Mouse (Mus musculus): ENCODE results near the gene Smarcc1.
"Not testable (repeated sequence)": the region's sequence is repeated elsewhere in the genome, so short reads cannot be mapped to it uniquely, and the experiment has no call there.

Smarcc1 gene

DNA sequence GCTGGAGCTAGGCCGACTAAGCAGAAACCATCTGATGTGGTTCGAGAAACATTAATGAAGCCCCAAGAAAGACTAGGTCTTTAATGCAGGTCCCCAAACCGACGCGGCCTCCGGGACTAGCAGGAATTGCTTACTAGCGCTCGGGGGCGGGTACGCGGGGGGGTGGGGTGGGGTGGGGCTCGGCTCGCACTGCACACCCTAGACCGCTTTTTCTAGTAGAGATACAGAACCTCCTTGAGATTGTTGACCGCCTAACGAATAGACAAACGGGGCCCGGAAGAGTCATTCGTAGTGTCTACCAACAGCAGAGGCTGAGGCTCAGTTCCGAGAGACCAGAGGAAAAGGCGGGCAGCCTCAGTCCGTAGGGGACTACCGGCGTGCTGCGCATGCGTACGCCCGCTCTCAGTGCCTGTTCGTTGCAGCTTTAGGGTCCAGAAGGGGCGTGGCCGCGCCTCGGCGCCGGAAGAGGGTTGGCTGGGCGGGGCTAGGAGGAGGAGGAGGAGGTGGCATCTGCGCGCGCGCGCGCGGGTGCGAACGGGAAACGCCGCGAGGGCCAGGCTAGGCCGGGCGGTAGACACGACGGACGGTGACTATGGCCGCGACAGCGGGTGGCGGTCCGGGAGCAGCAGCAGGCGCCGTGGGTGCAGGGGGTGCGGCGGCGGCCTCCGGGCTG is 14.2 kb downstream of the Smarcc1 start:
- DNase-seq (ENCODE audit: low spot score in 2 of 2) = peak; percentile 97 to 99

- no peak for DNase-seq (ENCODE audit: low spot score in 2 of 2)
Measured at GRCm38 (mm10) chr9:110132201-110132605, 14.7 kb downstream of the Smarcc1 start.

DNA sequence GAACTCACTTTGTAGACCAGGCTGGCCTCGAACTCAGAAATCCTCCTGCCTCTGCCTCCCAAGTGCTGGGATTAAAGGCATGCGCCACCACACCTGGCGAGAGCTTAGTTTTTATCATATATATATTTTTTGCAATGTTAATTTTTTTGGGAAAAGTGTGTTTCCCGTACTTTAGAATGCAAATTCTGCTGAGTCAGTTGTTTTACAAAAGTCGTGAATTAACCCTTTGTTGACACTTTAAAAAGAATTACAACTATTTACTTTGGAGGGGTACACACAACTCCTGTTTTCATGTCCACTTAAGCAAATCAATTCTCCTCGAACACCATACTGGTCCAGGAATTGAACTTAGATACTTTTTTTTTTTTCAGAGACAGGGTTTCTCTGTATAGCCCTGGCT is 15.4 kb downstream of the Smarcc1 start:
- DNase-seq (ENCODE audit: low spot score in 2 of 2) = no peak

GRCm38 (mm10) chr9:110134176-110134575 is 16.7 kb downstream of the Smarcc1 start:
- DNase-seq (ENCODE audit: low spot score in 2 of 2) = no peak

- no peak for DNase-seq (ENCODE audit: low spot score in 2 of 2)
Measured at GRCm38 (mm10) chr9:110139119-110139518, 21.6 kb downstream of the Smarcc1 start.

DNA sequence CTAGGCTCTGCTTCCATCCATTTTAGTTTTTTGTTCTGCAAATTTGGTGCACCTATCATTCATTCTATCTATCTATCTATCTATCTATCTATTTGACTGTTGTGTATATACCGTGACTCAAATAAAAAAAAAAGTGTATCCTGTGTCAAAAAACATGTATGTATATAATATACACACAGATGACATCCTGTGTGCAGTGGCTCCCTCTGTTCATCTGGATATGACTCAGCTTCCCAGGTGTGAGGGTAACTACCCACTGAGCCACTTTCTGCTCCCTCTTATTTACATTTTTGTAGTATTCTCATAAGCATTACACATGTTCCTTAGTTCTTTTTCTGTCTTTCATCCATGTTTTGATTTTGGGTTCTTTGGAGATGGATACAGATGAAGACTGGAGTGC is 24.6 kb downstream of the Smarcc1 start:
- no peak for DNase-seq (ENCODE audit: low spot score in 2 of 2)

- no peak for DNase-seq (ENCODE audit: low spot score in 2 of 2)
Measured at GRCm38 (mm10) chr9:110148598-110148997, 31.1 kb downstream of the Smarcc1 start.

DNA sequence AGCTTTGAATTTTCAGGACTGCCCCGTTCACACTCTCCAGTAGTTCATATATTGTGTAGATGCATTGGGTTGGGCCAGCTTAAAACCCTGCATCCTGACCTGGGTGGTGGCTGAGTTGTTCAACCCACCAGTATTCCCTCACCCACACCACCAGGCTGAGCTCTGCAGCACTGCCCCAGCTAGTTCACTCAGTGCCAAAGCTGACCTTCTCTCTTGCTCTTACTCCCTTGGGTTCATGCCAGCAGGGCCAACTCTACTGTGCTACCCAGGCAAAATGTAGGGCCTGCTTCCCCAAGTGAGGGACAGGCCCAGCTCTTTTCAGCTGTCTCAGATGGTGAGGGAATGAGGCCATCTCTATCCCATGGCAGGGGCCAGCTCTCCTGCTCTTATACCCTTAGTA is 41.5 kb downstream of the Smarcc1 start:
- no peak for DNase-seq (ENCODE audit: low spot score in 2 of 2)

DNA sequence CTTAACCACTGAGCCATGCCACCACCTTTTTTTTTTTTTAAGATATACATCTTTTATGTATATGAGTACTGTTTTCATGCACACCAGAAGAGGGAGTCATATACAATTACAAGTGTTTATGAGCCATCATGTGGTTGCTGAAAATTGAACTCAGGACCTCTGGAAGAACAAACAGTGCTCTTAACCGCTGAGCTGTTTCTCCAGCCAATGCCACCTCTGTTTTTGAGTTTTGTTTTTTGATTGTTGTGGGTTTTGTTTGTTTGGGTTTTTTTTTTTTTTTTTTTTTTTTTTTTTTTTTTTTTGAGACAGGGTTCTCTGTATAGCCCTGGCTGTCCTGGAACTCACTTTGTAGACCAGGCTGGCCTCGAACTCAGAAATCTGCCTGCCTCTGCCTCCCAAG is 43.0 kb downstream of the Smarcc1 start:
- DNase-seq (ENCODE audit: low spot score in 2 of 2) = not testable (repeated sequence)

GRCm38 (mm10) chr9:110162441-110162840 is 44.9 kb downstream of the Smarcc1 start:
- DNase-seq (ENCODE audit: low spot score in 2 of 2) = no peak

- no peak for DNase-seq (ENCODE audit: low spot score in 2 of 2)
Measured at GRCm38 (mm10) chr9:110163071-110163470, 45.6 kb downstream of the Smarcc1 start.

GRCm38 (mm10) chr9:110170858-110171257 is 53.4 kb downstream of the Smarcc1 start:
- no peak for DNase-seq (ENCODE audit: low spot score in 2 of 2)

GRCm38 (mm10) chr9:110199870-110200269 is 82.4 kb downstream of the Smarcc1 start:
- DNase-seq (ENCODE audit: low spot score in 2 of 2) = no peak

- peak; percentile 35 to 41 for DNase-seq (ENCODE audit: low spot score in 2 of 2)
Measured at GRCm38 (mm10) chr9:110205526-110206404, 88.3 kb downstream of the Smarcc1 start.

- DNase-seq (ENCODE audit: low spot score in 2 of 2) = no peak
Measured at GRCm38 (mm10) chr9:110206437-110206836, 88.9 kb downstream of the Smarcc1 start.

DNA sequence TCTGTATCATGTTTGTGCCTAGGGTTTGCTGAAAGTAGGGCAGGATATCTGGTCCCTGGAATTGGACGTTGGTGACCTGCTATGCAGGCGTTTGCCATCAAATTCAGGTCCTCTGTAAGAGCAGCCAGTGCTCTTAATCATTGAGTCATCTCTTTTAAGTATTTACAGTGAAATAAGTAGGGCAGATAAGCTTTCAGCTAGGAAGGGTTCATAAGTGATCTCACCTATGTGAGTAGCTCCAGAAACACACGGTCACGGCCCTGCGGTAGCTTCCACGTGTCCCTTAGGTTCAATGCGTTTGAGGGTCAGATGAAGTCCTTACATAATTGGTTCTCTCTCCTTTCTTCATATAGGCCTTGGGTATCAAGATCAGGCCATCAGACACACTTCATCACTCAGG is 90.8 kb downstream of the Smarcc1 start:
- DNase-seq (ENCODE audit: low spot score in 2 of 2) = no peak

DNA sequence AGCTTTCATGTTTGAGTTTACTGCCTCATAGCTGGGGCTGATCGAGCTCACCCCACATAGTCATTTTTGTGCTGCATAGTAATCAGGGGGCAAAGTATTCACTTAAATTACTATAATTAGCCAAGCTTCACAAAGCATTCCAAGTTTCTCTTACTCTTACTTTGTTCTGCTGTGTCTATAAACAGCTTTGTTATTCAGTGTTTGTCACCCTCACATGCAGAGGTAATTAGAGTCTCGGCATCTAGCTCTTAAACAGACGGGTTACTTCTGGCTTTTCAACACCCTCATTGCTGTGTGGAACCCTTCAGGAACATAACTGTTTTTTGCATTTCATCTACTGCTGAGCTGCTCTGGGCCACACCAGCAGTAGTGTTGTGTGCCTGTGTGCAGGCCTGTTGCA is 91.5 kb downstream of the Smarcc1 start:
- no peak for DNase-seq (ENCODE audit: low spot score in 2 of 2)

- DNase-seq (ENCODE audit: low spot score in 2 of 2) = no peak
Measured at GRCm38 (mm10) chr9:110224273-110224672, 106.8 kb downstream of the Smarcc1 start.

DNA sequence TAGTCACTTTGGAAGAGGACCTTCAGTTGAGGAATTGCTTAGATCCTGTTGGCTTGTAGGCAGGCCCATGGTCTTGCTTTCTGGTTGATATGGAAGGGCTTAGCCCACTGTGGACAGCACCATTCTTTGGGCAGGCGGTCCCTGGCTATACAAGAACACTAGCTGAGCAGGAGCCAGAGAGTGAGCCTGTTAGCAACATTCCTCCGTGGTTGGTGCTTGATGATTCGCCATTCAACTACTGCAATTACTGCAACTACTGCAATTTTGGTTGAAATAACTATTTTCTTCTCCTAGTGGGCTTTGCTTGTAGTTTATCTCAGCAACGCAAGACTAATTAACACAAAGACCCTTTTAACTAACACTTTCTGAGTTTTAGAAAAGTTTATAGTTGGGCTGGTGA is 108.7 kb downstream of the Smarcc1 start:
- DNase-seq (ENCODE audit: low spot score in 2 of 2) = no peak

- DNase-seq (ENCODE audit: low spot score in 2 of 2) = no peak
Measured at GRCm38 (mm10) chr9:110228671-110229070, 111.2 kb downstream of the Smarcc1 start.

DNA sequence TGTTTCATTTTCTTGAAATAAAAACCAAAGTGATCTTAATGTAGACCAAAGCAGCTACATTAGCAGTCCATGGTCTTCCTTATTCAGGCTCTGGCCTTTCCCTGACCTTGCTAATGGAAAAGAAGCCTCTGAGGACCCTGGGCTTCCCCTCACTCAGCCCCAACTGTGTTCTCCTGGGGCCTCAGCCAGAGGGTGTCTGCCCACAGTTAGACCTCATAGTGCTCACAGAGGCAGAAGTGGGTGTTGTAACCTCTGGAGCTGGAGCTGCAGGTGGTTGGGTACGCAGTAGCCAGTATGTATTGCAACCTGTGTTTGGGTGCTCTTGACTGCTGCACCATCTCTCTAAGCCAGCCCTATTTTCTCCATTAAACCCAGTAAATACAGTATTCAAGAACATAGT is 111.6 kb downstream of the Smarcc1 start:
- DNase-seq (ENCODE audit: low spot score in 2 of 2) = no peak

GRCm38 (mm10) chr9:110229566-110230248 is 112.2 kb downstream of the Smarcc1 start:
- DNase-seq (ENCODE audit: low spot score in 2 of 2) = no peak

All from frontal cortex, postnatal 25 days (tissue).